Mouse (Mus musculus) Patski (cell line): Measurements from ENCODE around the gene Irs1. TPM values are rescaled to one million over a fixed set of nuclear protein-coding genes. Genes with fewer than 3 reads are reported as not detected.

Experiments
- ATAC-seq: fragments of 100-300 bp; one replicate; pipeline ENCODE4 v1.8.0; 2021
- CTCF ChIA-PET: fragments of 350-600 bp; sonication (Branson Sonifier 250); formaldehyde crosslinking; loops from one replicate; lab custom pipeline; 2022; ENCODE audit warnings: inconsistent platforms; lab: Charles Lee
- POLR2A ChIA-PET: fragments of 350-600 bp; sonication (Branson Sonifier 250); formaldehyde crosslinking; loops from one replicate; lab custom pipeline; 2022; ENCODE audit warnings: antibody characterized with exemption, inconsistent platforms; lab: Charles Lee
- DNase-seq: peaks from one replicate; pipeline ENCODE4 v3.0.0-alpha.2; 2011; ENCODE audit warnings: low read depth, low spot score
- H3K27me3 ChIP-seq: fragments of 371-371 bp; one replicate; pipeline ENCODE4 v1.5.1; 2021
- CTCF ChIP-seq: fragments of 100-300 bp; IDR thresholded peaks from one replicate; pipeline ENCODE4 v1.5.1; 2021
- in situ Hi-C: fragments of 300-500 bp; cut with MboI; formaldehyde crosslinking; loops from 3 replicates; pipeline ENCODE4 v1.11.1; 2018; ENCODE audit warnings: low pct_unique_long_range_greater_than_20kb, mixed read lengths
- polyA plus RNA-seq: library from polyadenylated mRNA; unstranded; gene quantifications from one replicate; pipeline ENCODE4 v1.2.3, GENCODE M21; 2021

Irs1 gene
- polyA plus RNA-seq, 1 experiment from 2014 or later, result 12.8 TPM

- no peak for DNase-seq
- CTCF ChIA-PET, result interaction anchor here (0.7 kb wide), 1 partner anchor 33 kb away, joined by 3 read pairs; no protein-coding TSS in a partner anchor
Measured at GRCm38 (mm10) chr1:82232812-82233211, 58.4 kb downstream of the Irs1 start, which contains the start of gene Gm9747. TSS of gene Gm9747 (plus strand) at chr1:82233112.

GRCm38 (mm10) chr1:82228841-82229240 is 62.4 kb downstream of the Irs1 start:
- TF ChIP-seq CTCF, result no peak
- DNase-seq (no peak), ATAC-seq (no peak)
- H3K27me3 ChIP-seq, result no peaks in the 10 kb centered on the region
- CTCF ChIA-PET, result no interaction called here
- POLR2A ChIA-PET, result no interaction called here
- in situ Hi-C loops, result no loop called here

More at GRCm38 (mm10) chr1:82232812-82233211, 58.4 kb downstream of the Irs1 start, which contains the start of gene Gm9747:
- POLR2A ChIA-PET, result no interaction called here
- no peaks in the 10 kb centered on the region for H3K27me3 ChIP-seq
- in situ Hi-C loops, result no loop called here
- ATAC-seq, result no peak
- TF ChIP-seq CTCF, result no peak

- no peak for TF ChIP-seq CTCF
- ChIA-PET CTCF (interaction anchor here (1.3 kb wide), 1 partner anchor 23 kb away, joined by 3 read pairs; no protein-coding TSS in a partner anchor), POLR2A (no interaction called here)
- H3K27me3 ChIP-seq, result no peaks in the 10 kb centered on the region
- in situ Hi-C loops, result no loop called here
- DNase-seq (peak; percentile 9), ATAC-seq (no peak)
Measured at GRCm38 (mm10) chr1:82223042-82223795, 68.0 kb downstream of the Irs1 start.

- ChIA-PET POLR2A (interaction anchor here (0.7 kb wide), 1 partner anchor 10 kb away, joined by 3 read pairs; no protein-coding TSS in a partner anchor), CTCF (no interaction called here)
- ATAC-seq (no peak), DNase-seq (no peak)
- in situ Hi-C loops, result no loop called here
- no peak for TF ChIP-seq CTCF
- no peaks in the 10 kb centered on the region for H3K27me3 ChIP-seq
Measured at GRCm38 (mm10) chr1:82221462-82221861, 69.8 kb downstream of the Irs1 start.

GRCm38 (mm10) chr1:82220673-82221396 is 70.4 kb downstream of the Irs1 start:
- ChIA-PET POLR2A (no interaction called here), CTCF (interaction anchor here (2.8 kb wide), 1 partner anchor 11 kb away, joined by 11 read pairs; no protein-coding TSS in a partner anchor)
- DNase-seq, result no peak
- no peak for TF ChIP-seq CTCF
- H3K27me3 ChIP-seq, result no peaks in the 10 kb centered on the region
- in situ Hi-C loops, result no loop called here
- no peak for ATAC-seq

DNA sequence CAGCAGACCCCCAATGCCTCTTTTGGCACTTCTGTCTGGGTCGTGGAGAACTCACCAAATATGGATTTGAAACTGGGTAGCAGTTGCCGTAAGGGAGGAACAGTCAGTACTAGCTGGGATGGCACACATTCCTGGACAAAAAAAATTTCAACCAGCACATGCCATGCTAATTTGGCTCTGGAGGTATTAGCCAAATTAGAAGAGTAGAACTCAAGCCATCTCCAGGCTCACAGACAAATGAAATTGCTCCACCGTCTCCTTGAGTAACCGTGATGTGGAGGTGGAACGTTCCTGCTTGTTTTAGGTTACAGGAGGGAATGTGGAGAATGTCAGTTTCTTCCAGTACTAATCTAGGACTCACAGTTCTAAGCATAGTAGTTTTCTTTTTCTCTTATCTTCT is 83.7 kb downstream of the Irs1 start:
- no peak for DNase-seq
- CTCF ChIA-PET, result no interaction called here
- POLR2A ChIA-PET, result no interaction called here
- TF ChIP-seq CTCF, result no peak
- ATAC-seq, result no peak
- in situ Hi-C loops, result no loop called here
- no peaks in the 10 kb centered on the region for H3K27me3 ChIP-seq

DNA sequence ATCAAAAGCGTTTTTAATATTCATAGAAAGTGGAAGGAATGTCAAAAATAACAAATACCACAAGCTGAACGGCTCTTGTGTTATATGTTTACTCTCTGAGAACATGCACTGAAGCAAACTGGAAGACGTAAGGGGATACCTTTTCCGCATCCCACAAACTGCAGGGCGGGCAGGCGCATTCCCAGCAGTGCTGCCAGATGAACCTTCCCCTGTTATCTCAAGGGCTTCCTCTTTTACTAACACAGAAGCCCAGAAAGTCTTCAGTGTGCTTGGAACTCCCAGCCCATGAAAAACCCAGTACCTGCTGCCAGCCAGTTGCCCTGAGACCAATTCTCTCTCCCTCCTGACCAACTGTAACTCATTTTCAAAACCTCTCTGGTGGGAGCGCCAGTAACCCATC is 90.6 kb downstream of the Irs1 start:
- no peak for TF ChIP-seq CTCF
- ATAC-seq (no peak), DNase-seq (no peak)
- H3K27me3 ChIP-seq, result no peaks in the 10 kb centered on the region
- ChIA-PET CTCF (no interaction called here), POLR2A (no interaction called here)
- in situ Hi-C loops, result no loop called here

GRCm38 (mm10) chr1:82199918-82200317 is 91.3 kb downstream of the Irs1 start:
- H3K27me3 ChIP-seq, result no peaks in the 10 kb centered on the region
- peak; percentile 90 for ATAC-seq
- TF ChIP-seq CTCF, result no peak
- ChIA-PET POLR2A (interaction anchor here (0.5 to 0.7 kb wide), 2 partner anchors 89 to 178 kb away, joined by 4 to 6 read pairs; no protein-coding TSS in a partner anchor), CTCF (interaction anchor here (0.9 to 1.3 kb wide), 2 partner anchors 15 to 33 kb away, joined by 3 read pairs; partner anchors contain the start of gene Gm9747)
- in situ Hi-C loops, result no loop called here
- DNase-seq, result peak; percentile 39

- no peak for TF ChIP-seq CTCF
- in situ Hi-C loops, result no loop called here
- CTCF ChIA-PET, result interaction anchor here (1.0 kb wide), 1 partner anchor 267 kb away, joined by 3 read pairs; no protein-coding TSS in a partner anchor
- H3K27me3 ChIP-seq, result no peaks in the 10 kb centered on the region
- ATAC-seq, result no peak
- POLR2A ChIA-PET, result no interaction called here
- no peak for DNase-seq
Measured at GRCm38 (mm10) chr1:82191579-82191978, 99.6 kb downstream of the Irs1 start.

GRCm38 (mm10) chr1:82189516-82189915 is 101.7 kb downstream of the Irs1 start:
- H3K27me3 ChIP-seq, result no peaks in the 10 kb centered on the region
- TF ChIP-seq CTCF, result no peak
- in situ Hi-C loops, result no loop called here
- CTCF ChIA-PET, result no interaction called here
- ATAC-seq, result peak; percentile 93
- peak; percentile 92 for DNase-seq
- POLR2A ChIA-PET, result no interaction called here
